Mouse (Mus musculus) left cerebral cortex, adult 2 months (tissue): ENCODE data around the gene Ift57. TPM values are rescaled to one million over a fixed set of nuclear protein-coding genes. Genes with fewer than 3 reads are reported as not detected.

ENCODE experiments used
- DNase-seq, 2 experiments: peaks; one replicate each; pipeline ENCODE4 v3.0.0; 2021 to 2022; ENCODE audit warnings: low spot score in 2 of 2, mixed read lengths in 1 of 2; ENCODE audit errors: extremely low spot score in 1 of 2
- H3K27ac ChIP-seq: fragments of 200-600 bp; 2 replicates; pipeline ENCODE4 v1.8.1; 2022
- H3K4me3 ChIP-seq: fragments of 200-600 bp; 2 replicates; pipeline ENCODE4 v1.8.1; 2022
- CTCF ChIP-seq: fragments of 200-600 bp; IDR thresholded peaks from 2 replicates; pipeline ENCODE4 v1.8.1; 2022; ENCODE audit warnings: antibody characterized with exemption, mild to moderate bottlenecking, moderate library complexity
- intact Hi-C: fragments of 180-260 bp; cut with DNase I; formaldehyde crosslinking; loops from one replicate; pipeline ENCODE4 v1.15.1; 2025
- total RNA-seq, 2 experiments: library from RNA; stranded (reverse); gene quantifications; 2 replicates each; pipeline ENCODE4 v1.2.3; 2021

The Ift57 gene
- total RNA-seq, 2 experiments from 2014 or later = 54.2 to 56.3 TPM

DNA sequence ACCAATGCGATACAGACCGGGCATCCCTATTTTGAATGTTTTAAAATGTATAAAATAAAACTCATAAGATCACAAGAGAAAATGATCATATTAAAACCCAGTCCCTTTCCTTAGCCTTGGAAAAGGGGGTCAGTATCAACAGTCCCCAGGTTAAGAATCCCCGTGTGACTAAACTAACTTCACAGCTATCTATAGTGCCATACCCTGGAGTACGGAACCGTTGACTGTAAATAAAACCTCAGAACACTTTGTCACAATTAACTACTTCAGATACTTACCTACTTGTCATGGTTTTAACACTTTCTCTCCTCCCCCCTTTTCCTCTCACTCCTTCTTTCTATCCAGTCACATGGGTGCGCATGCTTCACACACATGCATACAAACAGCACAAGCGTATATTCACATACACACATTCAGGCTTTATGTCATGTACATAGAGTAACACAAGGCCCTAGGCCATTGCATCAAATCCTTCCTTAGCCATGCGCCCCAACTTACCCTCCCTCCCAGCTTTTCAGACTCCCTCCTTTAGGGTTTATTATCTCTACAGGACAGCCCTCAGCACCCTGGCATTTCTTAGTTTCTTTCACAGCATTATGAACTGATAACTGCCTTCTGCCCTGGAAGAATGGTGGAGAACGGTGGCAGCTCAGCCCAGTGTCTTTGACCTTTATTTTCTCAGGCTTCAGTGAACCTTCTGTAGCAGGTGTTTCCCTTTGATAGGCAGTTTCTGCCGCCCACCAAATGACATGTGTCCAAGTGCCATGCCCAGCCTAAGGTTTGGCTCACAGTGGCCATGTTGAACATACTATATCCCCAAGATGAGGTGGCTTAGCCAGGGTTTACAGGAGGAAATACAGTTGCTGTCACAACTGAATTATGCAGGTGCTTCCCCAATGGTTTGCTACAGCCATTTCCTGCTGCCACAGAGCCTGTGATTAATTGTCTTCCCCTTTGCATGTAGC, 100.8 kb downstream of the Ift57 start, which contains the start of gene Cd47:
TSS of gene Cd47 (plus strand) at position 937 of the 965 bp plus-strand sequence.
- Histone ChIP-seq H3K27ac (no peak within 1 kb of the TSS), H3K4me3 (no peak within 1 kb of the TSS)
- no peak for TF ChIP-seq CTCF
- DNase-seq = no peak
- intact Hi-C loops = no loop called here

DNA sequence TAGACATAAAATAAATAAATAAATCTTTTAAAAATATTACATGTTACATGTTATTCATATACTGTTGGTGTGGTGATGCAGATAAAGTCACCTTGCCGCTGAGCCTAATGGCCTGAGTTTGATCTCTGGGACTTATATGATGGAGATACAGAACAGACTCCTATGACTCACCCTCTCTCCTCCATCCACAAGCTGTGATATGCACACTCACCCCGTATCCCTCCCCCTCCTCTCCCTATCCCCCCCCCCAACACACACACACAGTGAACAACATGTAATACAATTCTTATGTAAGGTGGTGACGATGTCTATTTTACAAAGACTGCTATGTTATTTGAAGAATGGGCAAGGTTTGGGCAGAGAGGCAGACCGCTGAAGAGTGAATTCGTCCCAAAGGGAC, 102.0 kb downstream of the Ift57 start:
- TF ChIP-seq CTCF = no peak
- DNase-seq = no peak
- intact Hi-C loops = no loop called here
- no peak overlapping the region for H3K4me3 ChIP-seq
- no peak overlapping the region for H3K27ac ChIP-seq

DNA sequence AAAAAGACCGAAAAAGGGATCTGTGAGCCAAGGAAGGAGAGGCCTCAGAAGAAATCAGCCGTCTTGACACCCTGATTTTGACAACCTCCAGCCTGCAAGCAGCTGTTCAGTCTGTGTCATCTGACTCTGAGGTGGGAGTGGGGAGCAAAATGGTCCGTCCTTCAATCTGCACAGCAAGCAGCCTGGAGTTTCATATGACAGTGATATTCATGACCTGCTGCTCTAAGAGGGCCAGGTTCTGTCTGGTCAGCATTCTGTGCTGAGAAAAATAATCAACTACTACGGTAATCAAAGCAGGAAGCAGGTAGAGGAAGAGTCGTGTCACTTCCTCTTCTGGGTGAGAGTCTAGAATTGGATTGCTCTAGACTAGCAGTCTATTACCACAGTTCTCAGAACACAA, 102.4 kb downstream of the Ift57 start:
- DNase-seq = no peak
- intact Hi-C loops = no loop called here
- TF ChIP-seq CTCF = no peak

DNA sequence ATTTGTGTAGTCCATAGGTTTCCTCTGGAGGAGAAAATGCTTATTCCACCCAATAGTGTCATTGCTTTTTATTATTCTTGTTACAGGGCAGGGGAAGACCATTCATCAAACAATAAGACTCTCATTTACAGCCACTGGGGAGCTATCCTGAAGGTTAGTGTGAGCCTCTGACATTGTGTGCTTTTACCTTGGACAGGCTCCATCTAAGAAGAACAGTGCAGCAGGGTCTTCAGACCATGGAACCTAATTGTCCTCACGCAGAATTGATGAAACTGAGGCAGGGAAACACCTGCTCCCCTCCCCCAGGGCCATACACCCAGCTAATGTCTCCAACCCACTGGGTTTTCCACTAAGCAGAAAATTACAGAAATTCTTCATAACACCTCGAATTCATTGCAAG, 104.0 kb downstream of the Ift57 start:
- Histone ChIP-seq H3K4me3 (no peak overlapping the region), H3K27ac (no peak overlapping the region)
- no peak for TF ChIP-seq CTCF
- intact Hi-C loops = no loop called here
- DNase-seq = no peak

More for the DNA sequence above, 102.4 kb downstream of the Ift57 start:
- H3K27ac ChIP-seq = no peak overlapping the region
- no peak overlapping the region for H3K4me3 ChIP-seq

DNA sequence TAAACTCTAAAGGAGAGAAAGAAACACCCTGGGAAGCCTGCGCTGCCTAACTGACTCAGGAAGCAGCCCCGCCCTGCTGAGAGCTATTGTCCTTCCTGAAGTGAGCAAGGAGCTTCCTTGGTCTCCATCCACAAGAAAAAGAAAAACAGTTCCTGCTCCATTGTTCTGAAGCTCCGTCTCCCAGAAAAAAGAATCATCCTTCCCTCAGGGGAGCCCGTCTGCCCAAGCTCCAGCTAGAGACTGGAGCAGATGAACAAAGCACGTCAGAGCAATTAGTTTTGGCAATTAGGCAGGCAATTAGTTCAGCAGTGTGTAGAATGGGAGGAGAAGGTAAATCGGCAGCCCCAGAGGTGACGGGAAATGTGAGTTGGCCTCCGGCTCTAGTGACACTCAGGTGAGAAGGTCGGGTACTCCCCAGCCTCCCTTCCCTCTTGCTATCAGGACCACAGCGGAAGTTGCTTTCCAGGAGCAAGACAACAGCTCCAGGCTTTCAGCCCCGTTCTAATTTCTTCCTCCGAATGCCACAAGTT, 105.0 kb downstream of the Ift57 start:
- no peak for DNase-seq
- Histone ChIP-seq H3K4me3 (no peak overlapping the region; the same call in 1 of the 2 replicates), H3K27ac (no peak overlapping the region)
- intact Hi-C loops = no loop called here
- TF ChIP-seq CTCF = no peak

DNA sequence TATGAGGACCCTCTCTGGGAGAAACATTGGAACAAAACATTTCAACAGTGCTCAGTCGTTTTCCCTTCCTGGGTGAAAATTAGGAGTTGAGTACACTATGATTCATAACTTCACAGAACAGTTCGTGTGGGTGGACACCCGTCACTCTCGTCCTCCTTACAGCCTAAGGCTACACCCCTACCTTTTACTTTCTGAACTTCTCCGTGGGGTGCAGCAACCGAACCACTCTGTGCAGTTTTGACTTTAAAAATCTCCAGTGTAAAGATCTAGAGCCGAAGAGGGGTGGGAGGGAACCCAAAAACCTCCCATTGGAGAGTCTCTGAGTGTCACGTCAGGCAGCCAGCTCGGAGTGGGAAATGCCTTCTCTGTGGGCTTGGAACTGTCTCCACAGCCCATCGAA, 107.9 kb downstream of the Ift57 start:
- no peak for DNase-seq
- Histone ChIP-seq H3K4me3 (no peak overlapping the region), H3K27ac (no peak overlapping the region)
- intact Hi-C loops = no loop called here
- no peak for TF ChIP-seq CTCF

DNA sequence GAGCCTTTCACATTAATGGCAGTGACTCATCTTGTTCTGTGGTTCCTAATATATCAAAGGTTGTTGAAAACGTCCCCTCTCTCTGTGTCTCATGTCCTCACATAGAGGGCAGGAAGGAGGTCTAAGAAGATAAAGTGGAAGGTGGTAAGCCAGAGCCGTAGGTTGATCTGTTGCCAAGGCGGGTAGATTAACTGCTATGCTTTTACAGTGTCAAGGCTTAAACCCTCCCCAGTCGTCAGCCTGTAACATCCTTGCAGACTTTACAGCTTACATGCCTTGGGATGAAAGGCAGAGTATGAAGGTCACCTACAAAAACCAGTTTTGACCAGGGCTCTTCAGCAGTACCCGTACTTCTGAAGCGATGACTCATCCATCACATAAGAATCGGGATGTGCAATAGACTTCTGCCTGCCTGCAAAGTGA, 108.4 kb downstream of the Ift57 start:
- intact Hi-C loops = no loop called here
- peak in 1 of 2 experiments; percentile 14 for DNase-seq
- Histone ChIP-seq H3K27ac (peak overlapping the region; percentile 73; the same call in 1 of the 2 replicates), H3K4me3 (no peak overlapping the region)
- no peak for TF ChIP-seq CTCF

DNA sequence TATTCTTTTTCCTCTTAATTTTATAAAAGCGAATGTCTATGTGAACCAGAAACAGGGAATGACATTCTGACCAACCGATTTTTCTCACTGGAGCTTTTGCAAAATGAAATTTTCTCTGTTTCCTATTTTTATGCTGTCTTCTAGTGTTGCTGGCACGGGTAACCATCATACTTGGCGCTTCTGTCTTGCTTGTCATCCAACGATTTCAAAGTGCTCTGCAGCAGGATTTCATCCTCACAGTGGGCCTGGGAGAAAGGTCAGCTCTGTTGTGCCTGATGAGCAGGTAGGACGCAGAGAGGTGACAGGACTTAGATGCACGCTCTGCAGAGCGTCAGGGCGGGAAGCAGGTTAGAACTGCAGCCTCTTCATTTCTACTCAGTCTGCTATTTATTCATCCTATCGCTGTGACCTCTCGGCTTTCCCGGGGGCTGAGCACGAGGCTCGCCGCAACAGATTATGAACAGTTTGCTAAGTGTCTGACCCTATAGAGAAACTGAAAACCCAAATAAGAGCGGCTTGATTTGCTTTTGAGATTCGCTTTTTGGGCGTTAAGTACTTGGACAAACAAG, 108.9 kb downstream of the Ift57 start:
- intact Hi-C loops = no loop called here

DNA sequence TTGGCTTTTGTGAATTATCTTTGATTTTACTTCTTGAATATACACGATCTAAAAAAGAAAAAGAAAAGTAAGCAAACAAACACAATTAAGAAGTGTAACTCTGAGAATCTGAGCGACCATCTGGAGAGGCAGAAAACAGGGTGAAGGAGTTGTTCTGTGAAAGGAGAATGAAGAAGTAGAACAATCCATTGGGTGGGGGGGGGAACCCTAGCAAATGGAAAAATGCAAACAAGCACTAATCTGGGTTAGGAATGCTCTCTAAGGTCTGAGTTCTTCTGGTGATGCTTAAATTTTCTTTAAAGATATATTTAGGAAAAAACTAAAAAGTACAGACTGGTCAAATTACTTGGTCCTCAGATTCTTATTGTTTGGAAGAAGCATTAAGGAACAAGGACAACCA, 112.9 kb downstream of the Ift57 start:
- TF ChIP-seq CTCF = no peak
- Histone ChIP-seq H3K27ac (no peak overlapping the region), H3K4me3 (no peak overlapping the region)
- intact Hi-C loops = no loop called here
- no peak for DNase-seq

More for the DNA sequence above, 108.9 kb downstream of the Ift57 start:
- TF ChIP-seq CTCF = no peak
- Histone ChIP-seq H3K4me3 (0 out of 2 replicates have a peak overlapping the region, but pooled peaks have one; percentile 26), H3K27ac (peak overlapping the region; percentile 73)
- no peak for DNase-seq

DNA sequence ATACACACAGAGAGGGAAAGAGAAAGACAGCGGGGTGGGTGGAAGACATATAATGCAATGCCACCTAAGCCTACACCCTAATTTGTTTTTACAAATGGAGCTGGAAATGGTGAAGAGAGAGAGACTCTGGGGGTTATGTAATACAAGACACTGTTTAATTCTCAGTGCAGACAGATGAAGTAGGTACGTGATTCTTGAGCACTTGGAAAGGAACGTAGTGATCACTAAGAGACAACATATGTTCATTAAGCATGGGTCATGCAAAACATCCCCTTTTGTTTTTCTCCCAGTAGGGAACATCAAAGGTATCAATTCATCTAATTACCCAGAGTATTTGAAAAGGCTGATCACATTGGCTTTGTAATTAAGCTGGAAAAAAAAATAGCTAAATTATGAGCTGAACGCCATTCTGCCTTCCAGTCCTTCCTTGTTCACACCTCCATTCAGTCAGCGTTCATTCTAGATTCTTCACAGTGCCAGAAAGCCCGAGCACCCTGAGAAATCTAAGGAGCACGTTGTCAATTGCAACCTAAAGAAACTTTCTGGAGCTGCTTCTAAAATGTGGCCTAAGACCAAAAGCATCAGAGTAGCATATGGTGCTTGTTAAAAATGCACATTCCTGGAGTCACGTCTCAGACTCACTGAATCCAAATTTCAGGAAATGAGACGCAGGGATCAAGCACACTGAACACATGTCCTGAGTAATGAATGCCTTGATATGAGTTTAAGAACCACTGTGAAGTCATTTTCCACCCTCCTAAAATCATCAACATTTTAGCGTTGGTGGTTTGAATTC, 114.0 kb downstream of the Ift57 start:
- Histone ChIP-seq H3K4me3 (no peak overlapping the region), H3K27ac (no peak overlapping the region)
- intact Hi-C loops = no loop called here
- DNase-seq = no peak
- no peak for TF ChIP-seq CTCF

DNA sequence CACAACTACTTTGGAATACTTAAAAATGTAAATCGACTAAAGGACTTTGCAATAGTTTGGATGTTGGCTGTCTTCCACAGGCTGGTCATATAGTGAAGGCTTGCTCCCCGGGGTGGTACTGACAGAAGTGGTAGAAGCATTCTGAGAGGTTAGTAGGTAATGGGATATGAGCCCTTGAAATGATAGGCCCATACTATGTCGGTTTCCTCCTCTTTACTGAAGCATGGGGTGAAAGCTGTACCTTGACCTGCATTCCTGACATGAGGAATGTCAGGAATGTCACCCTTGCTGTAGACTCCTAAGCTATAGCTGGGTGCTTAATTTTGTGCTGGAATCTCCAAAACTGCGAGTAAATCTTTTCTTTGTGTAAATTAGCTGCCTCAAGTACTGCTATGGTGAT, 115.4 kb downstream of the Ift57 start:
- intact Hi-C loops = no loop called here
- no peak overlapping the region for H3K27ac ChIP-seq
- no peak for DNase-seq
- no peak overlapping the region for H3K4me3 ChIP-seq
- TF ChIP-seq CTCF = no peak

Other genes starting within 250 kb of the Ift57 start
- 100 to 1,000 TPM; 217 to 235 TPM for gene Cd47, start 101.3 kb downstream of the Ift57 start, total RNA-seq